Mouse (Mus musculus): ENCODE measurements around the gene Snx17.

DNA sequence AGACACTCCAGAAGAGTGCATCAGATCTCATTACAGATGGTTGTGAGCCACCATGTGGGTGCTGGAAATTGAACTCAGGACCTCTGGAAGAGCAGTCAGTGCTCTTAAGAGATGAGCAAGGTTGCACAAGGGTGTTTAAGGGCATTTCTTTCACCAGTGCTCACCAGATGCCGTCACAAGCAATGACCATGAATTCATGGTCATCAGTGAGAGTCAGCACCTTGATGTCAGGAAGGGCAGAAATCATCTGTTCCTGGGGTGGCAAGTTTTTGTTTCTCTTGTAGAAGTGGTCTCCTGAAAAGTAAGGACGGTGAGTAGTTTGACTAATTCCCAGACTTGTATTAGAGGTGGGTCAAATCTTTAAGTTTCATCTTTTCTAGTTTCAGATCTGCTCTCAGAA, 10.8 kb downstream of the Snx17 start:
- TF ChIP-seq CTCF (IDR thresholded peaks at IDR 0.05; ENCODE audit: low read depth, low read length) (no peak), POLR2A (IDR thresholded peaks at IDR 0.05; ENCODE audit: insufficient read depth, low read length) (no peak), EP300 (IDR thresholded peaks at IDR 0.05; ENCODE audit: insufficient read depth, low read depth, low read length) (no peak)
